ENCODE assay signal across 22 mouse cellular contexts in genomic region chr5:15637637-15638036, GRCm38 (mm10). TPM values are rescaled to one million over a fixed set of nuclear protein-coding genes. Genes with fewer than 3 reads are reported as not detected.
A peak's percentile ranks its signal among the peaks of the same experiment; 100 is the strongest.
DNase-seq lines count a peak whose midpoint lies in the region; ATAC-seq lines count a peak whose summit lies in the region.
"Not testable (repeated sequence)": the region's sequence is repeated elsewhere in the genome, so short reads cannot be mapped to it uniquely, and the experiment has no call there.
"Had no signal": no experiment of that assay in that cellular context is flagged by ENCODE, and none has a peak within 500 bp of the region (broad histone marks: within the 10 kb centered on the region; RNA-seq: fewer than 3 reads in every experiment).

No protein-coding gene starts in this region.

- H3K4me3 ChIP-seq in embryonic facial prominence, embryonic 11.5 days (ENCODE audit: low read depth, low read length); forebrain, embryonic 12.5 days (replicated peaks); heart, embryonic 13.5 days; intestine, embryonic 14.5 days (ENCODE audit: low read depth, low read length); lung, embryonic 15.5 days; midbrain, embryonic 13.5 days (replicated peaks); neural tube, embryonic 15.5 days (replicated peaks): not testable (repeated sequence)

- peak; percentile 78; the same call in 1 of the 2 replicates for ATAC-seq in embryonic facial prominence, embryonic 11.5 days (replicated peaks; ENCODE audit: insufficient number of reproducible peaks, low FRiP score, low TSS enrichment, low read depth)
- ATAC-seq in forebrain, embryonic 12.5 days (ENCODE audit: low FRiP score): peak; percentile 57; the same call in 1 of the 2 replicates
- peak; percentile 58; the same call in 1 of the 2 replicates for ATAC-seq in heart, embryonic 13.5 days (ENCODE audit: extremely low read depth, insufficient number of reproducible peaks, low FRiP score, low TSS enrichment)
- 0 out of 2 replicates have a peak, but pooled peaks have one; percentile 50 for ATAC-seq in intestine, embryonic 14.5 days (replicated peaks; ENCODE audit: low FRiP score, low TSS enrichment, low read depth)
- ATAC-seq in lung, embryonic 15.5 days (ENCODE audit: borderline replicate concordance, extremely low read depth, low FRiP score, low TSS enrichment): peak; percentile 57; the same call in 1 of the 2 replicates
- peak; percentile 74; the same call in 1 of the 2 replicates for ATAC-seq in midbrain, embryonic 13.5 days
- peak; percentile 55; the same call in 1 of the 2 replicates for ATAC-seq in neural tube, embryonic 15.5 days (ENCODE audit: low FRiP score)

- H3K9ac ChIP-seq in embryonic facial prominence, embryonic 11.5 days (replicated peaks; ENCODE audit: low read length); forebrain, embryonic 12.5 days; heart, embryonic 13.5 days; intestine, embryonic 14.5 days (ENCODE audit: low read length); lung, embryonic 15.5 days; midbrain, embryonic 13.5 days (replicated peaks); neural tube, embryonic 15.5 days (replicated peaks): not testable (repeated sequence)

- DNase-seq in embryonic facial prominence, embryonic 11.5 days (ENCODE audit: low spot score): not testable (repeated sequence)
- peak; percentile 50 for DNase-seq in intestine, embryonic 14.5 days (ENCODE audit: low spot score)
- DNase-seq in kidney, postnatal 10 days: peak; percentile 5

- H3K36me3 ChIP-seq in embryonic facial prominence, embryonic 11.5 days (replicated peaks; ENCODE audit: control insufficient read depth, insufficient read depth, low read depth, low read length); forebrain, embryonic 12.5 days (replicated peaks); heart, embryonic 13.5 days; intestine, embryonic 14.5 days (ENCODE audit: control insufficient read depth, insufficient read depth, low read length); lung, embryonic 15.5 days; midbrain, embryonic 13.5 days; neural tube, embryonic 15.5 days: not testable (repeated sequence)

- H3K4me2 ChIP-seq in embryonic facial prominence, embryonic 11.5 days (ENCODE audit: low read depth, low read length); forebrain, embryonic 12.5 days; heart, embryonic 13.5 days; intestine, embryonic 14.5 days (ENCODE audit: low read length); lung, embryonic 15.5 days; midbrain, embryonic 13.5 days (replicated peaks); neural tube, embryonic 15.5 days: not testable (repeated sequence)

- H3K27ac ChIP-seq in embryonic facial prominence, embryonic 11.5 days (replicated peaks; ENCODE audit: low read depth, low read length); forebrain, embryonic 12.5 days; heart, embryonic 13.5 days (replicated peaks); intestine, embryonic 14.5 days (ENCODE audit: low read depth); lung, embryonic 15.5 days; midbrain, embryonic 13.5 days; neural tube, embryonic 15.5 days (replicated peaks): not testable (repeated sequence)

- 63% methylated on average over 2 of the region's 2 CpGs for WGBS in embryonic facial prominence, embryonic 11.5 days
- 67% methylated on average over 2 of the region's 2 CpGs for WGBS in forebrain, embryonic 12.5 days
- WGBS in heart, embryonic 13.5 days: 41% methylated on average over 2 of the region's 2 CpGs
- 61% methylated on average over 2 of the region's 2 CpGs for WGBS in intestine, embryonic 14.5 days
- 47% methylated on average over 2 of the region's 2 CpGs for WGBS in lung, embryonic 15.5 days
- 65% methylated on average over 2 of the region's 2 CpGs for WGBS in midbrain, embryonic 13.5 days
- 66% methylated on average over 2 of the region's 2 CpGs for WGBS in neural tube, embryonic 15.5 days

- not testable (repeated sequence) for H3K27me3 ChIP-seq in embryonic facial prominence, embryonic 11.5 days (ENCODE audit: control insufficient read depth, insufficient read depth, low read length); forebrain, embryonic 12.5 days; heart, embryonic 13.5 days (replicated peaks); intestine, embryonic 14.5 days (replicated peaks; ENCODE audit: control insufficient read depth, insufficient read depth, low read length); lung, embryonic 15.5 days; midbrain, embryonic 13.5 days; neural tube, embryonic 15.5 days (replicated peaks)

- not testable (repeated sequence) for H3K9me3 ChIP-seq in embryonic facial prominence, embryonic 11.5 days (replicated peaks; ENCODE audit: control insufficient read depth, low read length); intestine, embryonic 14.5 days (ENCODE audit: control insufficient read depth, low read length); lung, embryonic 15.5 days
- H3K9me3 ChIP-seq in forebrain, embryonic 12.5 days: peaks cover 11% of the 10 kb centered on the region
- H3K9me3 ChIP-seq in heart, embryonic 13.5 days: peaks cover 14% of the 10 kb centered on the region
- H3K9me3 ChIP-seq in midbrain, embryonic 13.5 days: peaks cover 17% of the 10 kb centered on the region
- H3K9me3 ChIP-seq in neural tube, embryonic 15.5 days (replicated peaks): peaks cover 12% of the 10 kb centered on the region; the same call in 1 of the 2 replicates

- H3K4me1 ChIP-seq in embryonic facial prominence, embryonic 11.5 days (ENCODE audit: control insufficient read depth, insufficient read depth, low read length); forebrain, embryonic 12.5 days; heart, embryonic 13.5 days; intestine, embryonic 14.5 days (replicated peaks; ENCODE audit: control insufficient read depth, insufficient read depth, low read length); lung, embryonic 15.5 days; midbrain, embryonic 13.5 days (replicated peaks); neural tube, embryonic 15.5 days: not testable (repeated sequence)

RNA-seq across cellular contexts. Expression of gene Speer4d, which starts 18.8 kb away (rescaled TPM):
- polyA plus RNA-seq in embryonic facial prominence, embryonic 11.5 days (2014; fragmentation: Nextera tagmentation; extraction: Ambion mirVana): not detected in 2 replicates
- not detected in 2 replicates for polyA plus RNA-seq in forebrain, embryonic 12.5 days (2016; fragmentation: Nextera tagmentation; extraction: Ambion mirVana)
- 0.28 TPM in 1 of 2 replicates, not detected in the other for polyA plus RNA-seq in heart, embryonic 13.5 days (2015; fragmentation: Nextera tagmentation; extraction: Ambion mirVana)
- polyA plus RNA-seq in intestine, embryonic 14.5 days (2014; fragmentation: Nextera tagmentation; extraction: Ambion mirVana): not detected in 2 replicates
- polyA plus RNA-seq in lung, embryonic 15.5 days (2015; fragmentation: Nextera tagmentation; extraction: Ambion mirVana): not detected in 2 replicates
- polyA plus RNA-seq in midbrain, embryonic 13.5 days (2015; fragmentation: Nextera tagmentation; extraction: Ambion mirVana): not detected in 2 replicates
- polyA plus RNA-seq in neural tube, embryonic 15.5 days (2015; fragmentation: Nextera tagmentation; extraction: Ambion mirVana): not detected in 2 replicates
- polyA plus RNA-seq: embryonic facial prominence, embryonic 10.5 days; erythroblast, embryonic 14.5 days; forebrain, embryonic 13.5 days; G1E; heart, embryonic 11.5 days; hindbrain, embryonic 12.5 days; kidney, embryonic 16.5 days; large intestine, adult 2 months; liver, adult 2 months; liver, embryonic 15.5 days; lung, embryonic 16.5 days; macrophage; Patski; stomach, embryonic 16.5 days had no signal

RNA-seq across cellular contexts. Expression of gene 4930572O03Rik, which starts 19.2 kb away (rescaled TPM):
- polyA plus RNA-seq in embryonic facial prominence, embryonic 11.5 days (2014; fragmentation: Nextera tagmentation; extraction: Ambion mirVana): not detected in 2 replicates
- polyA plus RNA-seq in forebrain, embryonic 12.5 days (2016; fragmentation: Nextera tagmentation; extraction: Ambion mirVana): not detected in 2 replicates
- polyA plus RNA-seq in heart, embryonic 13.5 days (2015; fragmentation: Nextera tagmentation; extraction: Ambion mirVana): not detected in 2 replicates
- polyA plus RNA-seq in intestine, embryonic 14.5 days (2014; fragmentation: Nextera tagmentation; extraction: Ambion mirVana): not detected in 2 replicates
- not detected in 2 replicates for polyA plus RNA-seq in lung, embryonic 15.5 days (2015; fragmentation: Nextera tagmentation; extraction: Ambion mirVana)
- polyA plus RNA-seq in midbrain, embryonic 13.5 days (2015; fragmentation: Nextera tagmentation; extraction: Ambion mirVana): not detected in 2 replicates
- polyA plus RNA-seq in neural tube, embryonic 15.5 days (2015; fragmentation: Nextera tagmentation; extraction: Ambion mirVana): not detected in 2 replicates
- polyA plus RNA-seq: embryonic facial prominence, embryonic 10.5 days; erythroblast, embryonic 14.5 days; forebrain, embryonic 13.5 days; G1E; heart, embryonic 11.5 days; hindbrain, embryonic 12.5 days; kidney, embryonic 16.5 days; large intestine, adult 2 months; liver, adult 2 months; liver, embryonic 15.5 days; lung, embryonic 16.5 days; macrophage; Patski; stomach, embryonic 16.5 days had no signal
